Mouse (Mus musculus) heart, adult 11 months (tissue): ENCODE data around the gene Lat2.
"Not testable (repeated sequence)": the region's sequence is repeated elsewhere in the genome, so short reads cannot be mapped to it uniquely, and the experiment has no call there.

Experiments
- DNase-seq: peaks from one replicate; pipeline ENCODE4 v3.0.0; 2022

Gene Lat2

GRCm38 (mm10) chr5:134614802-134615201 is at the start of gene Lat2:
Lat2 (minus strand) TSS chr5:134615025.
- DNase-seq = peak; percentile 94

GRCm38 (mm10) chr5:134656708-134657107 is 41.9 kb upstream of the Lat2 start:
- DNase-seq = no peak

- DNase-seq = peak; percentile 82
Observed at GRCm38 (mm10) chr5:134652015-134652414, 37.2 kb upstream of the Lat2 start.

GRCm38 (mm10) chr5:134650926-134651325 is 36.1 kb upstream of the Lat2 start:
- DNase-seq = no peak

- DNase-seq = not testable (repeated sequence)
Observed at GRCm38 (mm10) chr5:134648976-134649375, 34.2 kb upstream of the Lat2 start.

GRCm38 (mm10) chr5:134647394-134647793 is 32.6 kb upstream of the Lat2 start:
- no peak for DNase-seq

- DNase-seq = no peak
Observed at GRCm38 (mm10) chr5:134646461-134646860, 31.6 kb upstream of the Lat2 start.

GRCm38 (mm10) chr5:134644643-134645118 is 29.9 kb upstream of the Lat2 start:
- DNase-seq = peak; percentile 98

GRCm38 (mm10) chr5:134644121-134644520 is 29.3 kb upstream of the Lat2 start:
- no peak for DNase-seq

- no peak for DNase-seq
Observed at GRCm38 (mm10) chr5:134640371-134640770, 25.5 kb upstream of the Lat2 start.

- DNase-seq = peak; percentile 100
Observed at GRCm38 (mm10) chr5:134639269-134639682, 24.5 kb upstream of the Lat2 start, which contains the start of gene Eif4h. Eif4h (minus strand) TSS chr5:134639490.

GRCm38 (mm10) chr5:134638461-134639268 is 23.8 kb upstream of the Lat2 start:
- DNase-seq = no peak

- no peak for DNase-seq
Observed at GRCm38 (mm10) chr5:134637820-134638367, 23.1 kb upstream of the Lat2 start.

GRCm38 (mm10) chr5:134632841-134633240 is 18.0 kb upstream of the Lat2 start:
- no peak for DNase-seq

GRCm38 (mm10) chr5:134630835-134631234 is 16.0 kb upstream of the Lat2 start:
- DNase-seq = no peak

- no peak for DNase-seq
Observed at GRCm38 (mm10) chr5:134629508-134629907, 14.7 kb upstream of the Lat2 start.

- DNase-seq = no peak
Observed at GRCm38 (mm10) chr5:134622069-134622468, 7.2 kb upstream of the Lat2 start.

GRCm38 (mm10) chr5:134621099-134621640 is 6.3 kb upstream of the Lat2 start:
- no peak for DNase-seq

- no peak for DNase-seq
Observed at GRCm38 (mm10) chr5:134620457-134620856, 5.6 kb upstream of the Lat2 start.

- peak; percentile 96 for DNase-seq
Observed at GRCm38 (mm10) chr5:134617071-134617470, 2.2 kb upstream of the Lat2 start.

- no peak for DNase-seq
Observed at GRCm38 (mm10) chr5:134615780-134616179, 955 bp upstream of the Lat2 start.

GRCm38 (mm10) chr5:134615380-134615779 is 555 bp upstream of the Lat2 start:
- no peak for DNase-seq

- no peak for DNase-seq
Observed at GRCm38 (mm10) chr5:134614296-134614695, 529 bp downstream of the Lat2 start.

- DNase-seq = peak; percentile 95
Observed at GRCm38 (mm10) chr5:134613727-134614126, 1.1 kb downstream of the Lat2 start.
